Mouse (Mus musculus): ENCODE results near the gene Grm5.

Grm5 gene

DNA sequence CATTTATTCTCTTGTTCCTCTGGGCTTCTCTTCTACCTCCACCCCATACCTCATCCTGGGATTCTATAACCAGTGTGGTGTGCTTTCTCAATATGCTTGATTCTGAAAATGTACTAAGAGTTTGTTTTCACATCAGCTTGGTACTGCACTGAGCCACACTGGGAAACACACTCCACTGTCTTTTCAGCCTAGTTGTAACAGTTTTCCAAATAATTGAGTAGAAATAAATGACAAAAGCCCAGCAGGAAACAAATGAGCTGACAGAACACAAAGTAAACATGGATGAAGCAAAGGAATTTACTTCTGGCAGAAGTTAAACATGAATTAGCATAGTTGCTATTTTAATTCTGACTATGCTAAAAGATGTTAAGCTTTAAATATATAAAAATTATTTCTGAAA, 262.1 kb downstream of the Grm5 start:
- DNase-seq (ENCODE audit: low spot score in 2 of 2) = no peak

DNA sequence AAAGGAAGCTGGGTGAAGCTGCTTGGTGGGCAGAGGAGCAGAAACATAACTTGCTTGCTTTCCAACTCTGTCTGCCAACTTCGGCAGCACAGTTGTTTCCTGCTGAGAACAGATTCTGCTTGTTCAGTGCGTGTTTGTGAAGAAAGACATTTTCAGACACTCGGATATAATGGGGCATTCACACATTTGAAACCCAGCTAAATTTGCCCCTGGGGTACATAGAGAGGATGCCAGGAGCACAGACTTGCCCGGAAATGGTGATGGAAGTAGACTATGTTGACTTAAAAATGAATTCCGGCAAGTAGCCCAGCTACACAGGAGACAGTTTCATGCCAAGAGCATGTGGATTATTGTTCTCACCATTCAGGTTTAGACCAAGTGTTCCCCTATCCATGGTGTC, 342.0 kb downstream of the Grm5 start:
- DNase-seq (ENCODE audit: low spot score in 2 of 2) = peak; percentile 36 to 55

DNA sequence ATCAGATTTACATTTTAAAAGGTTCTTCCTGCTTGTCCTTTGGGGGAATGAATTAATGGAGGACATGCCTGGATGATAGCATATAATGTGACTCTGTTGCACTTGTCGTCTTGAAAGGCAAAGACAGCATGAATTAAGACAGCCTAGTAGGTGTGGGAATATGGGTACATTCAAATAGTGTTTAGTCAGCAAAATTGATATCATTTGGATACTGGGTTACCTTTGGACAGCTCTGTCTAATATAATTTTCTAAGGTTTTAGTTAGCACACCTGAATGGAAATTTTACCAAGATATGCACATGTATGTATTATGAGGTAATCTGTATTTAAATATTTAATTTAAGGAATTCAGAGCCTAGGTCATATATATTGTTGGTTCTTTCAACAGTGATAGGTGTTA, 353.4 kb downstream of the Grm5 start:
- DNase-seq (ENCODE audit: low spot score in 2 of 2) = no peak

DNA sequence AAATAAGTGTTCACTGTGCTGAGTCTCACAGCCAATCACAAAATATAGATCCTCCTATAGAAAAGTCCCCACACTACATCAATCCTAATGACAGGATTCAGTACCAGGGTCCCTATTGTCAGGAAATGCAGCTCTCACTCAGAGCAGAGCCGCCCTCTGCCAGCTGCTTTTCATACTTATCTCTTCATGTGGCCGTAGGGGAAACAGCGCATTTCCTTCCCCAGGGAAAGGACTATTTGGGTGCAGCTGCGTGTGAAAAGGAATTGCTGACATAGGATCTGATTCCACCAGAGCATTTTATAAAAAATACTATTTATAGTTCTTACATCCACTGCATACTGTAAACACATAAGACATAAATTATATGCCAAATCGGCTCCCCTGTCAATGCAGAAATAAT, 354.3 kb downstream of the Grm5 start:
- no peak for DNase-seq (ENCODE audit: low spot score in 2 of 2)

DNA sequence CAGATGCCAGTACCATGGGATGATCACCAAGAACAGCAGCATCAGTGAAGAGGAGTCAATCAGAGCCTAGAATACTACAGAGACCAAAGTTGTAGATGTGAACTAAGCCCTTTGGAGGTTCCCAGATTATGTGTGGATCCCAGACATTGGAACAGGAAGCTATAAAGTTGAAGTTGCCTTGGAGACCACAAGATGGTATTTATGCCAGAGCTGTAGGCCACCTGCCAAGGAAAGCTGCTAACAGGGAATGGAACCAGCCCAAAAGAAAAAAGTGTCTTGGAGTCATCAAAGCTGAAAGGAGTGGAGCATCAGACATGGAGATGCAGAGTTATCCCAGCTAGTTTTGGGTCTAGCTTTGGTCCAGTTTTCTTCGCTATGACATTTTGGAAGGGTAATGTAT, 366.2 kb downstream of the Grm5 start:
- peak in 1 of 2 experiments; percentile 24 for DNase-seq (ENCODE audit: low spot score in 2 of 2)

DNA sequence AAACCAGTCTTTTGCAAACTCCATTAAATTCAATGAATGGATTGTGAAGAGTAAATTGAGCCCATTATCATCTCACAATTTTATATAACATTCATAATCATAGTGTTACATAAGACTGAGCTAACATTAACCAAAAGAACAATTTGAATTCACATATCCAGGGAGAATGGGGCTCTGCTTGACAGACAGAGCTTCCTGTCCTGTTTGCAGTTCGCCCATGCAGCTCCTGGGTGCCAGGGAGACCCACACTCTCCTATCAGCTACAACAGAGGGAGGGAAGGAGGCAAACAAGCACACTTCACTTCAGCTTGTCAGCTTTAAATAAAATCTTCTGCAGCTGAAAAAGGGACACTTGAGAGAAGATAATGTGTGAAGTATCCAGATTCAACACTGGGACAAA, 389.2 kb downstream of the Grm5 start:
- DNase-seq (ENCODE audit: low spot score in 2 of 2) = no peak

DNA sequence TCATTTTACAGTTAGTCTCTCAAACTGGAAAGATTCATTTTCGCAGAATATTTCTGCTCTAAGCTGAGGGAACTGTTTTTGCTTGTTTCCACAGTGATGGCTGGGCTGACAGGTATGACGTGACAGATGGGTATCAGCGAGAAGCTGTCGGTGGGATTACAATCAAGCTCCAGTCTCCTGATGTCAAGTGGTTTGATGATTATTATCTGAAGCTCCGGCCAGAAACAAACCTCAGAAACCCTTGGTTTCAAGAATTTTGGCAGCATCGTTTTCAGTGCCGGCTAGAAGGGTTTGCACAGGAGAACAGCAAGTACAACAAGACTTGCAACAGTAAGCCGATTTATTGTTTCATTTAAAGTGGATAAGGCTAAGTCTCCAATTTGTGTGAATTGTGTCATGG, 391.1 kb downstream of the Grm5 start:
- no peak for DNase-seq (ENCODE audit: low spot score in 2 of 2)

DNA sequence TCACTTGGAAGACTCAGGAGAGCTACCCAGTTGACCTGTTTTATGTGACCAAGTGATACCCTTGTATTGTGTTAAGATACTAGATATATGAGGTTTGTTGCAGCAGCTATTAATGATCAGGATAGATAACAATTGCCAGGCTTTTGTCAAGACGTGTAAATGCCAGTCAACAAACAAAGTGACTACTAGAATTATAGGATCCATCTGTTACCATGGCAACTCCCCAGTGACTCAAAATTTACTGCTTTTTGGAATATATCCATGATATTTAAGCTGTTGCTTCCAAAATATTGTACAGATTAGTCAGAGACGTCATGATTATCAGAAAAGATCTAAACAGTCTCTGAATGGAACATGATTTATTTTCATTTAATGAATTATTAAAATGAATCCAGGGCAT, 399.5 kb downstream of the Grm5 start:
- DNase-seq (ENCODE audit: low spot score in 2 of 2) = no peak

DNA sequence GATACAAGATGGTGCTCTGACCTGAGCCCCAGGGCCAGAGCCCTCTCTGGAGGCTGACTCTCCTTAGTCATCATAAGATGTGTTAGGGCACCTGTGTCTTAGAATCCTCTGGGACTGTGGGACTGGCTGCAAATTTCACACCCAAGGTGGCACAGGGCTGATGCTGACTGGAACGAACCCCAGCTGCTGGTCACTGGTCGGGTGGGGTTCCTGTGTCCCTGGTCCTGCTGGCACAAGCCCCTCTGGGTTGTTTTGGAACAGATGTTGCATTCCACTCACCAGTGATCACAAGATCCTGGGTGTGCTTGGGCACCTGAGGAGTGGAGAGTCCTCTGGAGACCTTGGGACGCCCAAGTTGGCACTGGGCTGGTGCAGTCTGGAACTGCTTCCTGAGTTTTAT, 430.5 kb downstream of the Grm5 start:
- DNase-seq (ENCODE audit: low spot score in 2 of 2) = no peak

DNA sequence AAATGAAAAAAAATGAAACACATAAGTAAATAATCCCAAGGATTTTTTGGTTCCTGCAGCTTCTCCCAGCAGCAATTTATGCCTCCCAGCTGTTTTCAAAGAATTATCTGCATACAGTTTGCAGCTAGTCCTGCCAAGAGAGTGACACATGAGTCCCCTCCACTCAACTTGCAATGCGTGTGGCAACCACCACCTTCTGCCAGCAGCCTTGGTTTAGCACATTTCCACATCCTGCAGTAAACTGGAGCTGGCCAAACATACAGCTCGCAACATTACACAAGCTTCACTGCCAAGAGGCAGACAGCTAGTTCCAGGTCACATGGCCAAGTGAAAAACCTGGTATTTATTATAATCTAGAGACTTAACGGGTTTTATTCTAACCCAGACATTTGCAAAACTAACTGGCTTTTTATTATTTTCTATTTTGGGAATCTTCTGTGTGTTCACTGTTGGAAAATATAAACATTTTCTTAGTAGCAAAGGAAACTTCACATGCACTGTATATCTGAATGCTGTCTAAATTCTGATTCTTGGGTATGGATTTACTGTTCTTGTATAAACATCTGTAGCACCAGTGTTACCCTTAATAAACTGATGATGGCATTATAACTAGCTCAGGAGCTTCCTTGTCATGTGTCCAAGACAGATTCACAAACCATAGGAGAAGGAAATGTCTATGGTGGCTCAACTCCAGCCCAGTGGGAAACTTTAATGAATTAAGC, 443.6 kb downstream of the Grm5 start:
- DNase-seq (ENCODE audit: low spot score in 2 of 2) = peak; percentile 14 to 23

DNA sequence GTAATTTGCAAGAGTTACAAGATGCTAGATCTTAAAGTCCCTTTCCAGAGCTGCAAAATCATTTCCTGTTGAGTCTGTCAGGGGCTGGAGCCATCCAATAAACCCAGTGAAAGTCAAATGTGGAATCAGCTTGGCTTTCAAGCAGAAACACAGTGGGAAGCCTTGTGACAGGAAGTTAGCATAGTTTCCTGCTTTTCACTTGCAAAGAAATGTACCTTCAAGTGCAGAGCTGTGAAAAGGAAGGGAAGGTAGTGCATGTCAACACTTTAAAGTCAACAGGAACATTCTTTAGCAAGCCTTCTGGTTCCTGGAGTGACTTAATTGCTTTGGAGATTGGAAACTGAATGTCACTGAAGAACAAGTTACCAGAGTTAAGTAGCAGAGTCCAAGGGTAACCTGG, 463.4 kb downstream of the Grm5 start:
- DNase-seq (ENCODE audit: low spot score in 2 of 2) = no peak

DNA sequence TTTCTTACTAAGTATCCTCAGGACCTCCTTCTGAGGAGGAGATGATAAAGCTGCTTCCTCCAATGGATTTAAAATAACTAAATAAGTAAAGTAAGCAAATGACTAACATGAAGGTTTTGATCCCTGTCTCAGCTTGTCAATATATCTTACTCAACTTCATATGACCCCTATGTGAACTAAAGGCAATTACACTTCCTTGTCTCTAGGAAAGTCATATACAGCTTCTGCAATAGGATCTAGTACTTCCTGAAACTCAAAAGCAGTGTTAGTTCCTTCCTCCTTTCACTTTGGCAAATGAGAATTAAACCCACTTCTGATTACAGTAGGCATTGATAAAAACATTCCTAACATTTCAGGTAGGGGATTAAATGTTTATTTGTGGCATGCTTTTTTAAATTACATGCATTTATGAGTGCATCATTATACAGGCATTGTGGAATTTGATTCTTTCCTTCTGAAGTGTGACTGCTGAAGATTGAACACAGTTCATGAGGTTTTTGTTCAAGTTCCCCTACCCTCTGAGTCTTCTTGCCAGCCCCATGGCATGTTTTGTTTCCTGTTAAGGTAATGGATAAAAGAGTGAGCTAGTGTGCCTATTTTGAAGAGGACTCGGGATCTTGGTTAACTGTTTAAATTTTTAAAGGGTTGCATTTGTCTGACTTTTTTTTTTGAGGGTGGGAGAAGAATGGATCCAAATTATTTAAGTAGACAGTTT, 470.4 kb downstream of the Grm5 start:
- no peak for DNase-seq (ENCODE audit: low spot score in 2 of 2)

DNA sequence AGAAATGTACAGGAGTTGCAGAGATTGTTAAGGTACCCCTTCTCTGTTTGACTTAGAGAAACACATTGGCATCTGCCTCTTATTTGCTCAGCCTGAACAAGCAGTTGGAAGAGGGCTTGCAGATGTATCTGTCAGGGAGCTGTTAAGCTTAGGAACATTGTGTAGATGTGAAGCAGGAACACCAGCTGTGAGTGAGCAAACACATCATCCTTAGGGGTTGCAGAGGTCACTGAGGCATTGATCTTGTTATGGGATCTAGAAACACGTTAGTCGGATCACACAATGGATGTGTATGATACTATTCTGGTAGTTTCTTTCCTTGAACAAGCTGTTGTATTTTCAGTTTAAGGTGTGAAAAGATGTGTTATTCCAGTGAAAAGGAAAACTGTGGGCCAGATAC, 472.5 kb downstream of the Grm5 start:
- DNase-seq (ENCODE audit: low spot score in 2 of 2) = no peak

DNA sequence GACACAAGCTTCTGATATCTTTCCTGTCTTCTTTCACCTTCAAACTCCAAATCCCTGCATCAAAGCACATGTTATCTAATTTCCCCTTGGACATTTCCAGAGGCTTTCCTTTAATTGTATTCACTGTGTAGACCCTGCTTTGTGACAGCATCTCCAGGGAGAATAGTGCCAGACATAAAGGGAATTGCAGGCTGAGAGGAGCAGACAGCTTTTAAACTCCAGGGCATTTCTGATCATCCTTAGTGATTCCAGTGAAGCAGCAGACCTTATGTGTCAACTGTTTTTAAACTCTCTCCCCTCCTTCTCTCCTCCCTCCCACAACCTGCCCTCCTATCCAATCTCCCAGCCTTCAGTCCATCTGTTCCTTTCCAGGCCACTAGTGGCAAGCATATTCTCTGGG, 507.1 kb downstream of the Grm5 start:
- DNase-seq (ENCODE audit: low spot score in 2 of 2) = no peak

DNA sequence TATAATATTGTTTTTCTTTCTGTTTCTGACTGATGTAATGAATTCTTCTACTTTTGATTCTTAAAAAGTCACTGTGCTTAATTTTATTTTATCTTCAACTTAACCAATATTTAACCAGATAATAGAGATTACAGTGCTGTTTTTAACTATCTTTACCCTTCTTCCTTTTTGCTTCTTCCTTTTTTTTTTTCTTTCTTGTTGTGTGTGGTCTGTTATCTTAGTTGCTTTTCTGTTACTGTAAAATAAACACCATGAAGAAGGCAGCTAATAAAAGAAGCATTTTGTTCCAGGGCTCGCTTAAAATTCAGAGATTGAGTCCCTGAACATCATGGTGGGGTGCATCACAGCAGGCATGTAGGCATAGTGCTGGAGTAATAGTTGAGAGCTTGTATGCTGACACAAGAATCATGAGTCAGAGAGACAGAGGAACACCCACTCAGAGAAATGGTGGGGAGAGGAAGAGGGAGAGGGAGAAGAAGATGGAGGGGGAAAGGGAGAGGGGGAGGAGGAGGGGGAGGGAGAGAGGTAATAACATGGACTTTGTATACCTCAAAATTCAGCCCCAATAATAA, 512.7 kb downstream of the Grm5 start:
- DNase-seq (ENCODE audit: low spot score in 2 of 2) = no peak

DNA sequence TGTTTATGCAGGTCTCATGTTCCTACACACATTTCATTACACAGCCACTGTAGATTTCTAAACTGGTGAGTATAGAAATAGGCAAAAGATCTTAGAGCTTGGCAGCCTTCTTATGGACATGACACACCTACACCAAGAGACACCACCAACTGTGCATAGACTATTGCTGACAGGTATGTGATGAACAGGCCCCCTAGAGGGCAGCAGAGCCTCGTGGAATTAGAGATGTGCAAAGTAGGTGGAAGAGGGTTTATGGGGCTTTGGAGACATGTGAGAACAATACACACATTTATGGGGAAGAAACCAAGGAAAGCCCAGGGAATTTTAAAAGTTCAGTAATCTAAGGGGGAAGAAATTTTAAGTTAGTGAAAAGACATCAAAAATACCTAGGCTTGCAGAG, 513.7 kb downstream of the Grm5 start:
- DNase-seq (ENCODE audit: low spot score in 2 of 2) = peak in 1 of 2 experiments; percentile 44

DNA sequence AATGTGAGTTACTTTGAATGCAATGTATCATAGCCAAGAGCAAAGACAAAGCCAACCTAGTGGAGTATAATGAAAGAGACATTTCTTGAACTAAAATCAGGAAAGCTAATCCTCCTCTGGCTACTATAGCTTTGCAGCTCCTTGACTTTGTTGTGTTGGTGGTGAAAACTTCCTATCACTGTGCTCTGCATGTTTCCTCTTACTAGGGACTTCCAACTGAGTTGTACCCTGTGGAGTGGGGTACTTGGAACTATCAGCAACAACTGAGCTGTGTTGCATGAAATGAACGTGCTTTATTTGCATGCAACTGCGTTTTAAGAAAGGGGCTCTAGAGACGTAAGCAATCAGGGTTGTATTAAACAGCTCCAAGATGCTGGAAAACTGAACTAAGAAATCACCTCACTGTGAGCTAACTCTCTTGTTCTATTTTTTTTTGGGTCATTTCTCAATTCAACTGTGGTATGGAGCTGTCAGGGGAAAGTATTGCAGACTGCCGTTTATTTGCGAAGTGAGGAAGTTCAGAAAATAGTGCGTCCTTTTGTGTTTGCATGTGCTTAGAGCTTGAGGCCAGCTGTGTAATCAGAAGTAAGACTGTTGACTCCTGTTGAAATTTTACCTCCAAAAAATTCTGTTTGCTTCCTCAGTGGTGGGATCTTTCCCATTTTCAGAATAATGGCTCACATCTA, 532.9 kb downstream of the Grm5 start:
- no peak for DNase-seq (ENCODE audit: low spot score in 2 of 2)

DNA sequence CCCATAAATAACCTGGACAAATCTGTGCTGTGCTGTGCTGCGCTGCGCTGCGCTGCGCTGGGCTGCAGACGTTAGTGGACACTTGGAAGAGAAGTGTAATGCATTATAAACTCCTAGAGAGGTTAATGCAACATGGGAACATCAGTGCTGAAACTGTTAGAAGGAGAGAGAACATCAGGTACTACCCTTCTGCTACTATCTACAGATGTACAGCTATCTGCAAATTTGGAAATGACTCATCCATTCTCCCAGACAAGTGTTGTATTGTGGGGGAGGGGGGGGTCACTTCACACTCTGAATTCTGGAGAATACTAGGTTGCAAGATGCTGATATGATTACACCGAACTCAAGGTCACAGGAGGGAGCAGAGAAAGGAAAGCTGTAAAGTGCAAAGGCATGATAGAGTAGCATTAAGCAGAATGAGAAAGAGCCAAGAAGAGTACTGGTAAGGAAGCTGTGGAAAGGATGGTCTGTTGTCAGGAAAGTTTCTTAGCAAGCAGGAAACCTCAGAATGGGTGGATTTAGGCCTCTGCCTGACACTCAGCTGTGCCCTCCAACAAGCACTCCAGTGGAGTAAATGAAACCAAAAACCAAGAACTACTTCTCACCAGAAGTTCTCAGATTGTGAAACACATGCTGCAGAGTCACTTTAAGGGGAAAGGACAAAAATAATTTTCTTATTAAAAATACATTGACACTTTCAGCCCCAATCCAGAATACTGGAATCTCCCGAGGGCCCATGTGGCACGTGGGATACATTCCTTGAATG, 544.3 kb downstream of the Grm5 start:
- no peak for DNase-seq (ENCODE audit: low spot score in 2 of 2)

DNA sequence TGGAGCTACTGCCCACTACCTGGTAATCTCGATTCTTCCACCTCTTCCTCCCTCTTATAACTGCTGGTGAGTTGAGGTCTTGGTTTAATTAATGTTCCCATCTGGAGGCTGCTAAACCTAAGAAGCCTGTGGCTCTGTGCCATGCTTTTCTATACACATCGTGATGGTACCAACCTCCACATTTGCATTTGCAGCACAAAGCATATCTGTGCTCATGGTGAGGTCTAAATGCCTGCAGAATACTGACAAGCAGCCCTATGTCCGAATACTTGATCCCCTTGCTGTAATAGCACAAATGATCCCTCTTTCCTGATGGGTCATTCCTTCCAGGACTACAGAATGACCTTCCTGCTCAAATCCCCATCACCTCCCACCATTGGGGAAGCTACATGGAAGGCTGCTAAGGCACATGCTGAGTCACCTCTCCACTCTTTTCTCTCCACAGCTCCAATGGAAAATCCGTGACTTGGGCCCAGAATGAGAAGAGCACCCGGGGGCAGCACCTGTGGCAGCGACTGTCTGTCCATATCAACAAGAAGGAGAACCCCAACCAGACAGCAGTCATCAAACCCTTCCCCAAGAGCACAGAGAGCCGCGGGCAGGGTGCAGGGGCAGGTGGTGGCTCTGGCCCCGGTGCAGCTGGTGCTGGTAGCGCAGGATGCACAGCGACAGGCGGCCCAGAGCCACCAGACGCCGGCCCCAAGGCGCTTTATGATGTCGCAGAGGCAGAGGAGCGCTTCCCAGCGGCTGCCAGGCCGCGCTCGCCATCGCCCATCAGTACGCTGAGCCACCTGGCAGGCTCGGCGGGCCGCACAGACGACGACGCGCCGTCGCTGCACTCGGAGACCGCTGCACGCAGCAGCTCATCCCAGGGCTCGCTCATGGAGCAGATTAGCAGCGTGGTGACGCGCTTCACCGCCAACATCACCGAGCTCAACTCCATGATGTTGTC, 545.8 kb downstream of the Grm5 start:
- DNase-seq (ENCODE audit: low spot score in 2 of 2) = peak; percentile 13 to 29

DNA sequence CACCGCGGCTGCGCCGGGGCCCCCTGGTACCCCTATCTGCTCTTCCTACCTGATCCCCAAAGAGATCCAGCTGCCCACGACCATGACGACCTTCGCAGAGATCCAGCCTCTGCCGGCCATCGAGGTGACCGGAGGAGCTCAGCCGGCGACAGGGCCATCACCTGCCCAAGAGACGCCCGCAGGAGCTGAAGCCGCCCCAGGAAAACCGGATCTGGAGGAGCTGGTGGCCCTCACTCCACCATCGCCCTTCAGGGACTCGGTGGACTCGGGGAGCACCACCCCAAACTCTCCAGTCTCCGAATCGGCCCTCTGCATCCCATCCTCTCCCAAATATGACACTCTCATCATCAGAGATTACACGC, 546.5 kb downstream of the Grm5 start:
- DNase-seq (ENCODE audit: low spot score in 2 of 2) = no peak

Data from frontal cortex, postnatal 10 days (tissue).